Mouse (Mus musculus) cerebellum, postnatal 25 days (tissue): ENCODE measurements around the gene Cela1.

Experiments used
- DNase-seq, 2 experiments: peaks; one replicate each; pipeline ENCODE4 v3.0.0; 2021; ENCODE audit warnings: mixed read lengths in 2 of 2

The Cela1 gene

DNA sequence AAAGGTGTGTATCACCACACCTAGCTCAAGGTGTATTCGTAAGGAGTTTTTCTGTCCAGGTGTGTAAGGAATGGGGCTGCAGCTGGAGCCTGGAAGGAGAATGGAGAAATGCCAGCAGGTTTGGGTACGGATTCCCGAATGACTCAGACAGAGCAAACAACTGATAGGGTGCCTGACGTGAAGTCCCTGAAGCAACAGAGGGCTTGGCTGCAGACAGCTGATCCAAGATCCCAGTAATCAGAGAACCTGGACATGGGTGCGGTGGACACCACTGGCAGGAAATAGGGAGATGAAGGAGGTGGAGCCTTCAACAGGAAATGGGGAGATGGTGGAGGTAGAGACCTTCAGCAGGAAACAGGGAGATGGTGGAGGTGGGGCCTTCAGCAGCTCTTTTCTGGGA, 55.4 kb downstream of the Cela1 start:
- DNase-seq: no peak

DNA sequence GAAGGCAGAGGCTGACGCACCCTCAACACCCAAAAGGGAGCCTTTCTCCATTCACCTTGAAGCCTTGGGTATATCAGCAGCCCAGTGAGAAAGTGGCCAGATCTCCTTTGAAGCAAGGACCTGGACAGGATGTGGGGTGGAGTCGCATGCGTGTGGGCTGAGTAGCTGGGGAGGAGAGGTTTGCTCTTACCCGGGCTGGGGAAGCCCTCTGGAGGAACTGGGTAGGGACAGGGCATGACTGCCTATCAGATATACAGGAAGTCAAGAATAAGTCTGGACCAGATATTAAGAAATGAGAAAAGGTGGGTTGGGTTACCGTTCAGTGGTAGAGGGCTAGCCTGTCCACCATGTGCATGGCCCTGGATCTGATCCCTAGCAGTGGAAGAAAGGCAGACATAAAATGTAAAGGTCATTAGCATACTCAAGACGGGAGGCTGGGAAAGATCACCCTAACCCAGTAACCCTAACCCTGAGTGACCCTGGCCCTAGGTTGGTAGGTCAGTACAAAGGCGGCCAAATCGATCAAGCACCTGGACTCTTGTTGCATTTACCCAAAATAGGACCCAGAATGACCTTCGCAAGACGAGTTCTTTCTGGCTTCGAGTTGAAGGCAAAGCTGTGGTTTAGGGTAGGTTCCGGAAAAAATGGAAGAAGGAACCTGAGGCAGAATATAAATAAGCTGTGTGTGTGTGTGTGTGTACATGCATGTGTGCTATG, 56.1 kb downstream of the Cela1 start:
- DNase-seq: no peak

- no peak for DNase-seq
These were observed 57.6 kb downstream of the Cela1 start for GRCm38 (mm10) chr15:100630126-100630525.

- no peak for DNase-seq
These were observed 58.9 kb downstream of the Cela1 start for GRCm38 (mm10) chr15:100628797-100629196.

DNA sequence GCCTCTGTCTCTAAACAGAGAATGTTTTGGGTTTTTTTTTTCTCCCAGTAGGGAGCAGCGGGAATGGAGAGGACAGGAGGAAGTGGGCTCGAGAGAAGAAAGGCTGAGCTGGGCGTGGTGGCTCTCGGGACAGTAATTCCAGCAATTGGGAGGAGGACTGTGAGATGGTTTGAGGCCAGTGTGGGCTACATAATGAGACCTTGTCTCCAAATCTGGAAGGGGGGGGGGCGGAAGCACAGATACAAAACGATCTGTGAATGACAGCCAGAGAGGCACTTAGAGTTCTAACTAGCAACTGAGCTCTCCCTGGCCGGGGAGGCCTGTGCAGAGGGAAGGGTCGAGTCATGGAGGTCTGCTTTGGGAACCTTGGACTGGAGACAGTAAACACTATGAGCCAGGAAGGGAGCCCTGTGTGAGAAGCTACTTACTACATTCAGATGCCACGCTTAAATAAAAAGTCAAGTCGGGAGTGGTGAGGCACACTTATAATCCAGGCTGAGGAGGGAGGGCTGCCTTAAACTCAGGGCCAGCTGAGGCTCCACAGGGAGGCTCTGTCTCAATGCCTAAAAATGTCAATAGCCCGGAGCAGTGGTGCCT, 59.8 kb downstream of the Cela1 start:
- DNase-seq: no peak

- no peak for DNase-seq
These were observed 60.4 kb downstream of the Cela1 start for GRCm38 (mm10) chr15:100627287-100627686.

DNA sequence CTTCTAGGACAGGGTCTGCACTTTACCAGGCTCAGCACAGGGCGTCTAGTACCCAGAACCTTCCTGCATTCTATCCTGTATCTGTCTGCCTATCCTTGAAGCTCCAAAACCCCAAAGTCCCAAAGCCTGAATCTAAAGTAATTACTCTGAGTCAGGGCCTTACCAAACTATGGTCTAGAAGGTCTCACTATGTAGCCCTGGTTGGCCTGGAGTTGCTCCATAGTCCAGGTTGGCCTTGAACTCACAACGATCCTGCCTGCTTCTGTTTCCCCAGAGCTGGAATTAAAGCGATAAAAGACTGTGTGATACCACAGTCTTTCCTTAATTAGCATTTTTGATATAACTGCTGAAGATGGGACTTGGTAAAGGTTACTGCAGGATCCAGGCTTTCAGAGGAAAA, 63.3 kb downstream of the Cela1 start:
- DNase-seq: no peak
